Mouse (Mus musculus): Measurements from ENCODE around the gene Otop2.

DNA sequence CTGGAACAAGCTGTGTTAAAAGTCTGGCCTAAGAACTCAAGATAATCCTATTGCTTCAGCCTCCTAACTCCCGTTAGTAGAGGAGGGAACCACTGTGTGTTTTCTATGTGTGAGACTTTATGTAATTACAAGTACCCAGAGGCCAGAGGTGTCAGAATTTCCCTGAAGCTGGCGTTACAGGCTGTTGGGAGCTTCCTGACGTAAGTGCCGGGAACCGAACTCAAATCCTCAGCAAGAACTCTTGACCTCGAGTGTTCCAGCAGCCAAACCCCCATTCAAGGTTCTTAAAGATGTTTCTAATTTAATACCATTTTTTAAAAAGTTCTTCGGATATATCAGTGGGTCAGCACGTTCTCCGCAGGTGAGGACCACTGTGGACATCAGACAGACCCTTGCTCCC, 74.3 kb downstream of the Otop2 start:
- TF ChIP-seq CTCF (IDR thresholded peaks at IDR 0.05; ENCODE audit: low read depth) (no peak), EP300 (IDR thresholded peaks at IDR 0.05; ENCODE audit: low read depth) (no peak)
